Mouse (Mus musculus): ENCODE measurements around the gene Mgmt. TPM values are rescaled to one million over a fixed set of nuclear protein-coding genes. Genes with fewer than 3 reads are reported as not detected.

The Mgmt gene
- polyA plus RNA-seq, 1 experiment from 2014 or later: 3.5 TPM

DNA sequence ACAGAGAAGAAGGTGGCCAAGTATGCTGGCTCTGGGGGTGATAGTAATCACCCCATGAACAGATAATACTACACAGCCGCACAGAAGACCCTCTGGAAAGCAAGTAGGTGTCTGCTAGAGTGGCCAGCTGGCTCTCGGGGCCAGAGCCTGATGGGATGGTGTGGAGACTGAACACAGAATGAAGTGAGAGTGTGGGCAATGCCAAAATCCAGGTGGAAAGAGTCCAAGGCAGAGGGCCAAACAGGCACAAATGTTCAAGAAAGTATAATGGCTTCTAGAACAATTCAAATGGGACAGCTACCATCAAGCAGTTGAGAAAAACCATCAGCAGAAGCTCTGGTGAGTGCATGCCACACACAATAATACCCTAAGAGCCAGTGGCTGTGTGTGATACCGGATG lies 205.4 kb downstream of the Mgmt start:
- 88% methylated on average over 3 of the region's 3 CpGs for WGBS
- Histone ChIP-seq H3K9me3 (replicated peaks) (no peaks in the 10 kb centered on the region), H3K27ac (no peak overlapping the region), H3K4me1 (peaks cover 8% of the 10 kb centered on the region), H3K9ac (no peak overlapping the region), H3K27me3 (no peaks in the 10 kb centered on the region), H3K36me3 (no peaks in the 10 kb centered on the region), H3K4me2 (replicated peaks) (no peak overlapping the region), H3K4me3 (no peak overlapping the region)
- no peak for ATAC-seq (ENCODE audit: low FRiP score)

DNA sequence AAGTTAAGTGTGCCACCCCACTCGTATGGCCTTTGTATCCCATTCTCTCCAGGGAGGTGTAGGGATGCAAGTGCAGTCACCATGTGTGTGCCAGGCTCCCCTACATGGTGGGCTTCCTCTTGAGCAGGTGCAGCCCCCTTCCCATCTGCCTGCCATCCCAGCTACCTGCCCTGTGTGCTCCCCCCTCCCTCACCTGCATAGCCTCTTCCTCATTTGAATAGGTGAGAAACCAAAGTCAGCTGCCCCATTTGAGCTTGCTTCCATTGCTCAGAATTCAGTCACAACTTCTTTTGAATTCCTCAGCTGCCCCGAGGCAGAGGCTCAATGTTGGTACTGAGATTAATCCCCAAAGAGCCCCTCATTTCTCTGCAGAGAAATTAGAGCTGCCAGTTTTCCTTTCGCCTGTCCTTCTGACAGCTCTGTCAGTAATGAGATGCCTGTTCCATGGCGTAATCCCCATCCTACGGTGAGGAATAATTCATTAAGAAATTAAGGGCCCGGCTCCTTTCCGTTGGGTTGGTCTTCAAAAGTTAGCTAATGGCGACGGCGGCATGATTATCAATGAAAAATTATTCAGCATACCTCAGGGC lies 208.3 kb downstream of the Mgmt start:
- H3K4me3 ChIP-seq: no peak overlapping the region
- ATAC-seq (ENCODE audit: low FRiP score): no peak

GRCm38 (mm10) chr7:137112101-137112500 lies 217.7 kb downstream of the Mgmt start:
- WGBS: 95% methylated on average over 4 of the region's 4 CpGs
- no peaks in the 10 kb centered on the region for H3K4me1 ChIP-seq
- H3K4me2 ChIP-seq (replicated peaks): no peak overlapping the region
- no peak overlapping the region for H3K9ac ChIP-seq
- H3K27me3 ChIP-seq: no peaks in the 10 kb centered on the region
- no peak overlapping the region for H3K4me3 ChIP-seq
- no peak for ATAC-seq (ENCODE audit: low FRiP score)
- H3K36me3 ChIP-seq: no peaks in the 10 kb centered on the region
- H3K27ac ChIP-seq: no peak overlapping the region
- peaks cover 17% of the 10 kb centered on the region; the same call in 1 of the 2 replicates for H3K9me3 ChIP-seq (replicated peaks)

More for the DNA sequence above, 208.3 kb downstream of the Mgmt start:
- Histone ChIP-seq H3K36me3 (no peaks in the 10 kb centered on the region), H3K4me1 (peaks cover 8% of the 10 kb centered on the region), H3K27ac (no peak overlapping the region), H3K9me3 (replicated peaks) (no peaks in the 10 kb centered on the region; the same call in 1 of the 2 replicates), H3K27me3 (no peaks in the 10 kb centered on the region), H3K9ac (no peak overlapping the region), H3K4me2 (replicated peaks) (no peak overlapping the region)
- WGBS: 70% methylated on average over 10 of the region's 10 CpGs

DNA sequence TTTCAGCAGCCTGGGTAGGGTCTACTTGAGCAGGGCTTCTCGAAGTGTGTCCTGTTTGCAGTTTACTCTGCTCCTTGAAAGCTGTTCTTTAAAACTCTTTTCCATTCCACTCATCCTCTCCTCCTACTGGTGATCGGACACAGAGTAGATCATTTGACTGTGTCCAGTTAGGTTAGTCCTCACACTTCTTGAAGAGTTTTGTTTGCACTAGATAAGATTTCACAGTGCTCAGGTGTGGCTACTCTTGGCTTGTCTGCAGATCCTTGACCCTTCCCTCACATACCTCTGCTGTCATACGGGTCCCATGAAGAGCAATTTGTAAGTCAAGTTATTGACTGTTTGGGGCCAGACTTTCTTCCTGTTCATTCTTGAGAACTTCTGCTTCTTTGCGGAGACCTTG lies 221.8 kb downstream of the Mgmt start:
- Histone ChIP-seq H3K9ac (no peak overlapping the region), H3K27ac (no peak overlapping the region), H3K27me3 (no peaks in the 10 kb centered on the region), H3K4me1 (peaks cover 6% of the 10 kb centered on the region), H3K36me3 (no peaks in the 10 kb centered on the region), H3K9me3 (replicated peaks) (peaks cover 17% of the 10 kb centered on the region; the same call in 1 of the 2 replicates), H3K4me3 (no peak overlapping the region), H3K4me2 (replicated peaks) (no peak overlapping the region)
- WGBS: 94% methylated on average over 4 of the region's 4 CpGs
- ATAC-seq (ENCODE audit: low FRiP score): no peak

DNA sequence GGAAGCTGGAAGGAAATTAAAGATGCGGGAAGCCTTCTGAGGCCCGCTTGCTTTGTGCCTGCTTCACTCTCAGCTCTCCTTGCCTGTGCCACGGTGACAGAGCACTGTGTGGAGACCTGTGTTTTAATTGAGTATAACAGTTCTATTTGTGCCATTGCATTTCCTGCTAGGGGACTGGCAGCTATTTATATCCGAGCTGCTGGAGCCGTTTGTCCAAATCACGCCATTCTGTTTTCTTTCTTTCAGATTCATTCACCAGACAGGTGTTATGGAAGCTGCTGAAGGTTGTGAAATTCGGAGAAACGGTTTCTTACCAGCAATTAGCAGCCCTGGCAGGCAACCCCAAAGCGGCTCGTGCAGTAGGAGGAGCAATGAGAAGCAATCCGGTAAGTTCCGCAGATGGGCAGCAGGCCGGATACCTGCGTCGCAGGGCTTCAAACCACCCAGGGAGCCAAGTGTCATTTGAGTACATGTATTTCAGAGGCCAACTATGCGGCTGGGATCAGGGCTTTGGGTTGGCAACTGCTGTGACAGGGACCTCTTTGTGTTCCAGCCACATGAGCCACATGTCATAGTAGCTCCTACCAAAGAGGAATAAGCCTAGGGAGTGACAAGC lies 226.9 kb downstream of the Mgmt start:
- H3K4me3 ChIP-seq: no peak overlapping the region
- peaks cover 9% of the 10 kb centered on the region for H3K4me1 ChIP-seq
- no peak overlapping the region for H3K9ac ChIP-seq
- no peak overlapping the region for H3K4me2 ChIP-seq (replicated peaks)
- WGBS: 70% methylated on average over 16 of the region's 16 CpGs
- H3K27ac ChIP-seq: no peak overlapping the region
- H3K27me3 ChIP-seq: no peaks in the 10 kb centered on the region
- no peaks in the 10 kb centered on the region for H3K9me3 ChIP-seq (replicated peaks)
- no peak for ATAC-seq (ENCODE audit: low FRiP score)
- H3K36me3 ChIP-seq: no peaks in the 10 kb centered on the region

GRCm38 (mm10) chr7:137128726-137129125 lies 234.3 kb downstream of the Mgmt start:
- WGBS: 92% methylated on average over 8 of the region's 8 CpGs
- Histone ChIP-seq H3K36me3 (no peaks in the 10 kb centered on the region), H3K27me3 (no peaks in the 10 kb centered on the region; the same call in 1 of the 2 replicates), H3K9me3 (replicated peaks) (no peaks in the 10 kb centered on the region), H3K9ac (no peak overlapping the region), H3K27ac (no peak overlapping the region), H3K4me2 (replicated peaks) (no peak overlapping the region), H3K4me1 (peaks cover 6% of the 10 kb centered on the region; the same call in 1 of the 2 replicates), H3K4me3 (no peak overlapping the region)
- ATAC-seq (ENCODE audit: low FRiP score): no peak

DNA sequence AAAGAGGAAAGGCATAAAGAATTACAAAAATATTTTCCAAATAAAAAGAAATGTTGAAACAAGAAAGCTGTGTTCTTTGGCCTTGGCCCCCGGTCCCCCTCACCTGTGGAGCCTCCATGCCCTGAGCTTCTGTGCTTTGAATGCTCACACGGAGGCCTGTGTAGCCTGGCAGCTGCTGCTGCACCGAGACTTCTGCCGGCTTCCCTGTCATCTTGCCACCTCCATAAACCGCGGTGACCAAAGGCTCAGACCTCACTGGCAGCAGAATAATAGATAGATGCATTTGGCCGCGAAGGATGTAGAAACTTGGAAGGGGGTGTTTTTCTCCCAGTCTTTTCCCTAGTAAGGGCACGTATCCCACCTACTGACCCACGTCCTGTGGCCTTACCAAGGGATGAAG lies 235.8 kb downstream of the Mgmt start:
- H3K4me2 ChIP-seq (replicated peaks): no peak overlapping the region
- no peaks in the 10 kb centered on the region for H3K9me3 ChIP-seq (replicated peaks)
- H3K27ac ChIP-seq: no peak overlapping the region
- no peak for ATAC-seq (ENCODE audit: low FRiP score)
- H3K4me1 ChIP-seq: peaks cover 6% of the 10 kb centered on the region; the same call in 1 of the 2 replicates
- WGBS: 78% methylated on average over 10 of the region's 10 CpGs
- H3K27me3 ChIP-seq: no peaks in the 10 kb centered on the region; the same call in 1 of the 2 replicates
- H3K36me3 ChIP-seq: no peaks in the 10 kb centered on the region
- no peak overlapping the region for H3K9ac ChIP-seq
- no peak overlapping the region for H3K4me3 ChIP-seq

- Histone ChIP-seq H3K4me2 (replicated peaks) (no peak overlapping the region), H3K4me1 (peaks cover 6% of the 10 kb centered on the region; the same call in 1 of the 2 replicates), H3K27ac (no peak overlapping the region), H3K9me3 (replicated peaks) (no peaks in the 10 kb centered on the region), H3K4me3 (no peak overlapping the region), H3K9ac (no peak overlapping the region), H3K36me3 (no peaks in the 10 kb centered on the region), H3K27me3 (no peaks in the 10 kb centered on the region; the same call in none of the 2 replicates)
- 63% methylated on average over 5 of the region's 5 CpGs for WGBS
- ATAC-seq (ENCODE audit: low FRiP score): no peak
These were observed 237.5 kb downstream of the Mgmt start for GRCm38 (mm10) chr7:137131957-137132356.

- H3K36me3 ChIP-seq: no peaks in the 10 kb centered on the region
- H3K9ac ChIP-seq: no peak overlapping the region
- H3K27me3 ChIP-seq: no peaks in the 10 kb centered on the region; the same call in 1 of the 2 replicates
- WGBS: 65% methylated on average over 5 of the region's 5 CpGs
- no peaks in the 10 kb centered on the region for H3K9me3 ChIP-seq (replicated peaks)
- H3K27ac ChIP-seq: no peak overlapping the region
- no peak overlapping the region for H3K4me2 ChIP-seq (replicated peaks)
- H3K4me3 ChIP-seq: no peak overlapping the region
- ATAC-seq (ENCODE audit: low FRiP score): no peak
- H3K4me1 ChIP-seq: 0 out of 2 replicates have a peak, but pooled peaks cover 3% of the 10 kb centered on the region
These were observed 243.7 kb downstream of the Mgmt start for GRCm38 (mm10) chr7:137138101-137138500.

GRCm38 (mm10) chr7:137140321-137140720 lies 245.9 kb downstream of the Mgmt start:
- 70% methylated on average over 7 of the region's 7 CpGs for WGBS
- no peak overlapping the region for H3K4me3 ChIP-seq
- no peaks in the 10 kb centered on the region for H3K36me3 ChIP-seq
- no peak overlapping the region for H3K4me2 ChIP-seq (replicated peaks)
- H3K4me1 ChIP-seq: 0 out of 2 replicates have a peak, but pooled peaks cover 3% of the 10 kb centered on the region
- ATAC-seq (ENCODE audit: low FRiP score): no peak
- no peak overlapping the region for H3K9ac ChIP-seq
- no peak overlapping the region for H3K27ac ChIP-seq
- no peaks in the 10 kb centered on the region; the same call in 1 of the 2 replicates for H3K27me3 ChIP-seq
- H3K9me3 ChIP-seq (replicated peaks): no peaks in the 10 kb centered on the region

DNA sequence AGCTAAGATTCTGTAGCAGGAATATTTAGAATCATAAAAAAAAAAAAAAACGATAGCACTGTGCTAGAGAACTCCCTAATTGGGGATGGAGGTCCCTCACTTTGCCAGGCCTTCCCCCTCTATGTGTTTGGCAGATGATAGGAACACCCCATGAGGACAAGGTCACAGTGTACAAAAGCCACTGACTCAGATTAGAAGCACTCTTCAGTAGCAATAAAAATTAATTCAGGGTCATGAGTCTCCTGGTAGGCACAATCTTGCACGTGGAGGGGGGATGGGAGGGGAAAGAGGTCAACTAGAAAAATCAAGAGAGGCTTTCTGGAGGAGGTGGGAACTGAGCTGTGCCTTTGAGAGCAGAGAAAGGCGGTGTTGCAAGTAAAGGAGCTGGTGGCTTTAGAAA lies 247.0 kb downstream of the Mgmt start:
- Histone ChIP-seq H3K27me3 (no peaks in the 10 kb centered on the region; the same call in 1 of the 2 replicates), H3K4me2 (replicated peaks) (no peak overlapping the region), H3K4me3 (no peak overlapping the region), H3K36me3 (no peaks in the 10 kb centered on the region), H3K9me3 (replicated peaks) (no peaks in the 10 kb centered on the region), H3K4me1 (0 out of 2 replicates have a peak, but pooled peaks cover 3% of the 10 kb centered on the region), H3K9ac (no peak overlapping the region), H3K27ac (no peak overlapping the region)
- WGBS: 38% methylated on average over 3 of the region's 3 CpGs
- no peak for ATAC-seq (ENCODE audit: low FRiP score)

DNA sequence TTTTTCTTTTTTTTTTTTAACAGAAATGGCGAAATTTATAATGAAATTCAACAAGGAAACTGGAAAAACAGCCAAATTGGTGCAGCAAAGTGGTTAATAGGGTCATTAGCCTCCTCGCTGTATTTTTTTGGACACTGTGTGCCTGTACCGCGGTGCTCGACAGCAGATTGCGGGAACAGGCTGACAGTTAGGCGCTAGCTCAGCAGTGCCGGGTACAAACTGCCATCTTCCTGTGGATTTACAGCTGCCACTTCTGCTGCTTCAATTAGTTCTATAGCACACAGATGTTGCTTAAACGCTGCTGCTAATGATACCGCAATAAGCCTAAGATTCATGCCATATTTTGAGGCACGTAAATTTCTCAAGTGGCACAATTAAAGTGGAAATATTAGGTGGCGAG lies 252.7 kb downstream of the Mgmt start:
- ATAC-seq (ENCODE audit: low FRiP score): no peak
- no peaks in the 10 kb centered on the region for H3K9me3 ChIP-seq (replicated peaks)
- WGBS: 76% methylated on average over 12 of the region's 12 CpGs
- no peak overlapping the region for H3K9ac ChIP-seq
- H3K4me1 ChIP-seq: peaks cover 16% of the 10 kb centered on the region
- H3K36me3 ChIP-seq: no peaks in the 10 kb centered on the region
- no peak overlapping the region for H3K27ac ChIP-seq
- no peak overlapping the region for H3K4me3 ChIP-seq
- no peak overlapping the region for H3K4me2 ChIP-seq (replicated peaks)
- H3K27me3 ChIP-seq: no peaks in the 10 kb centered on the region

- ATAC-seq (ENCODE audit: low FRiP score): no peak
- no peaks in the 10 kb centered on the region for H3K36me3 ChIP-seq
- H3K9me3 ChIP-seq (replicated peaks): no peaks in the 10 kb centered on the region
- no peak overlapping the region for H3K27ac ChIP-seq
- no peak overlapping the region for H3K4me3 ChIP-seq
- peaks cover 16% of the 10 kb centered on the region for H3K4me1 ChIP-seq
- no peaks in the 10 kb centered on the region for H3K27me3 ChIP-seq
- no peak overlapping the region for H3K9ac ChIP-seq
- no peak overlapping the region for H3K4me2 ChIP-seq (replicated peaks)
- 89% methylated on average over 2 of the region's 2 CpGs for WGBS
These were observed 257.4 kb downstream of the Mgmt start for GRCm38 (mm10) chr7:137151854-137152253.
